Mouse (Mus musculus) limb, embryonic 12.5 days (tissue): ENCODE measurements around the gene Rgs2. TPM values are rescaled to one million over a fixed set of nuclear protein-coding genes. Genes with fewer than 3 reads are reported as not detected.

Experiments
- ATAC-seq: fragments of 200-750 bp; cut with Nextera tagmentation; 2 replicates; pipeline ENCODE4 v1.8.0; 2017; ENCODE audit warnings: low read depth, moderate TSS enrichment; ENCODE audit not compliant: insufficient number of reproducible peaks, insufficient read depth, low FRiP score, low TSS enrichment
- H3K27ac ChIP-seq: fragments of 300-500 bp; sonication (generic); 2 replicates; pipeline ENCODE4 v1.5.1; 2016; ENCODE audit warnings: mild to moderate bottlenecking, moderate library complexity
- H3K27me3 ChIP-seq: fragments of 300-500 bp; sonication (generic); 2 replicates; pipeline ENCODE4 v1.6.1; 2016; ENCODE audit warnings: mild to moderate bottlenecking, moderate library complexity
- H3K36me3 ChIP-seq: fragments of 300-500 bp; sonication (generic); 2 replicates; pipeline ENCODE4 v1.6.1; 2016; ENCODE audit warnings: mild to moderate bottlenecking, moderate library complexity
- H3K4me1 ChIP-seq: fragments of 300-500 bp; sonication (generic); replicated peaks from 2 replicates; pipeline ENCODE4 v1.6.1; 2016
- H3K4me2 ChIP-seq: fragments of 300-500 bp; sonication (generic); 2 replicates; pipeline ENCODE4 v1.6.1; 2016; ENCODE audit warnings: mild to moderate bottlenecking, moderate library complexity
- H3K4me3 ChIP-seq: fragments of 300-500 bp; sonication (generic); replicated peaks from 2 replicates; pipeline ENCODE4 v1.5.1; 2016; ENCODE audit warnings: mild to moderate bottlenecking
- H3K9ac ChIP-seq: fragments of 300-500 bp; sonication (generic); replicated peaks from 2 replicates; pipeline ENCODE4 v1.6.1; 2016; ENCODE audit warnings: mild to moderate bottlenecking, moderate library complexity
- H3K9me3 ChIP-seq: fragments of 300-500 bp; sonication (generic); 2 replicates; pipeline ENCODE4 v1.6.1; 2016; ENCODE audit warnings: mild to moderate bottlenecking, moderate library complexity
- WGBS: fragments of 180-500 bp; shearing (Covaris S2); methylation state at CpG from one replicate; pipeline ENCODE4 v1.1.7; 2016; 5-methylcytosine and 5-hydroxymethylcytosine counted together
- polyA plus RNA-seq: library from polyadenylated mRNA; unstranded; fragments of >200 nt; fragmentation: Nextera tagmentation; extraction: Ambion mirVana; gene quantifications from 2 replicates; pipeline ENCODE4 v1.2.1, GENCODE M21; 2016

Gene Rgs2
- polyA plus RNA-seq = 32.1 and 35.3 TPM in 2 replicates

GRCm38 (mm10) chr1:144003904-144004740 lies at the start of gene Rgs2:
Gene Rgs2, minus strand, starts transcription at chr1:144004161.
- peak within 1 kb of the TSS; percentile 53; the same call in 1 of the 2 replicates for H3K27ac ChIP-seq
- peaks cover 3% of the 10 kb centered on the region; the same call in 1 of the 2 replicates for H3K4me1 ChIP-seq
- H3K36me3 ChIP-seq = peaks cover 8% of the 10 kb centered on the region; the same call in 1 of the 2 replicates
- H3K9ac ChIP-seq = peak within 1 kb of the TSS; percentile 70
- peak within 1 kb of the TSS; percentile 82 for H3K4me2 ChIP-seq
- peak within 1 kb of the TSS; percentile 57 for H3K4me3 ChIP-seq
- peak; percentile 99 for ATAC-seq
- WGBS = under 1% methylated on average over 57 of the region's 57 CpGs
- H3K9me3 ChIP-seq = no peaks in the 10 kb centered on the region
- H3K27me3 ChIP-seq = no peaks in the 10 kb centered on the region

DNA sequence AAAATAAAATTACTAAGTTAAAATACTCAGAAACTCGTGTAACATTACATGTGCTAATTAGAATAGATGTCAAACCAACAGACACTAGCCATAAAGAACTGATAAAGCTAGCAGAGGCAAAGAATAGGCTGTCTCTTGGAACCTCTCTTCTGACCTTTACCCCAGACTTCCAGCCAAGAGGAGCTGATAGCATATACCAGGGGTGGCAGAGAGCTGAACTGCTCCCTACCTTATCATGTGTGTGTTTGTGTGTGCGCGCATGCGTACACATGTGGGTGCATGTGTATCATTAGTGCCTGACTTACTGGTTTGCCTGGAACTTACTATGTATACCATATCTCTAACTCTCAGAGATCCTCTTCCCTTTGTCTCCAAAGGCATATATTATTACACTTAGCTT lies 49.4 kb upstream of the Rgs2 start:
- H3K9ac ChIP-seq = no peak overlapping the region
- H3K27me3 ChIP-seq = no peaks in the 10 kb centered on the region
- H3K36me3 ChIP-seq = no peaks in the 10 kb centered on the region
- no peaks in the 10 kb centered on the region for H3K9me3 ChIP-seq
- no peak overlapping the region for H3K4me3 ChIP-seq
- 86% methylated on average over 4 of the region's 4 CpGs for WGBS
- no peak for ATAC-seq
- H3K4me2 ChIP-seq = no peak overlapping the region
- H3K27ac ChIP-seq = no peak overlapping the region
- H3K4me1 ChIP-seq = no peaks in the 10 kb centered on the region

DNA sequence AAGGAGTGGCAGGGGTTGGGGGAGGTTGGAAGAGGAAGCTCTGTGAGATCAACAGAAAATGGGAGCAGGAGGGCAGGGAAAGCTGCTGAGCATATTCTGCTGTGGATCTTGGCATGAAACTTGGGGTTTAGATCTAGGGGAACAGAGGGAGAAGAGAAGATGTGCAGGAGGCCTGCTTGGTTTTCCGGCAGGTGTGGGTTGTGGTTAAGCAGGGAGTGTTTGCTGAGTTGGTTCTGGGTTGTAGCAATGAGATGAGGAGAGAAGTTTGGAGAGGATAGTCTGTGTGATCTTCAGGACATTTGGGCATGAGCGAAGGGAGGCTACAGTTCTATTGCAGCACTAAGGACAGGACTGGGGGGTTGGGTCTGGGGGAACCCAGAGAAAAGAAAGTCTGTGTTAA lies 37.9 kb upstream of the Rgs2 start:
- no peaks in the 10 kb centered on the region for H3K27me3 ChIP-seq
- no peak overlapping the region for H3K4me2 ChIP-seq
- H3K27ac ChIP-seq = no peak overlapping the region
- H3K9ac ChIP-seq = no peak overlapping the region
- no peak overlapping the region for H3K4me3 ChIP-seq
- ATAC-seq = no peak
- no peaks in the 10 kb centered on the region for H3K4me1 ChIP-seq
- 86% methylated on average over 2 of the region's 2 CpGs for WGBS
- H3K36me3 ChIP-seq = no peaks in the 10 kb centered on the region
- no peaks in the 10 kb centered on the region for H3K9me3 ChIP-seq

DNA sequence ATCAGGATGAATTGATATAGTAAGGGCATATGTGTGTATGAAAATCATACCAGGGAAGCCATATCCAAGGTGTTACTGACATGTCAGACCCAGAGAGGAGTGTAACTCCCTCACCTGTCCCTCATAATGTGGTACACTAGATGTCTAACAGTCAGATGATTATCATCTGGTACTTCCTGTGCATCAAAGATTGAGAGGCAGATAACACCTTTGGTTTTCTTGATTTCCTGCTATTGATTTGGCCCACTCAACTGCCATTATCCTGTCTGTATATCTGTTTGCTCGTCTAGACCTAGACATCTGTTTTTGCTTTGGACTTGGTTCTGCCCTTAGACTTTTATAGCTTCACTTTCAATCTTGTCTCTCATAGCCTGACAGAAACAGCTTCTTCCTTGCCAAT lies 29.5 kb upstream of the Rgs2 start:
- no peaks in the 10 kb centered on the region for H3K27me3 ChIP-seq
- no peaks in the 10 kb centered on the region for H3K4me1 ChIP-seq
- H3K9ac ChIP-seq = no peak overlapping the region
- no peak overlapping the region for H3K27ac ChIP-seq
- H3K4me2 ChIP-seq = no peak overlapping the region
- no peak overlapping the region for H3K4me3 ChIP-seq
- H3K9me3 ChIP-seq = no peaks in the 10 kb centered on the region
- ATAC-seq = no peak
- 26% methylated on average over 1 of the region's 1 CpGs for WGBS
- no peaks in the 10 kb centered on the region for H3K36me3 ChIP-seq

DNA sequence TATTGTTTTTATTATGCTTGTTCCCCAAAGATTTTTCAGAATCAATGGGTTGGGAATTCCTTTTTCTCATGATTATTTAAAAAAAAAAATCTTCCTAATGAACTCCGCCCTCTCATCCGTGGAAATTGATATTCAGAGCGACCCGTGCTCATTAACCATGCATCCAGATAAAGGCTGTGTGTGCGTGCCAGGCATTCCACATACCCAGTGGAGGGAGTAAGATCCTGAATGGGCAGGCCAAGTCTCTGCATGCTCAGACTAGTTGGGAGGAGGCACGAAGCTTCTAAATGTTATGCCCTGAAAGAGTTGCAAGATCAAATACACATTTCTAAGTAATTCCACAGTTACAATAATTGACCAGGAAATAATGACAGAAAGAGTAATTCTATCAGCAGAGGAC lies 26.5 kb upstream of the Rgs2 start:
- Histone ChIP-seq H3K9ac (no peak overlapping the region), H3K27ac (no peak overlapping the region), H3K36me3 (no peaks in the 10 kb centered on the region), H3K4me1 (no peaks in the 10 kb centered on the region), H3K4me2 (no peak overlapping the region), H3K27me3 (no peaks in the 10 kb centered on the region), H3K4me3 (no peak overlapping the region), H3K9me3 (no peaks in the 10 kb centered on the region)
- no peak for ATAC-seq
- WGBS = 81% methylated on average over 6 of the region's 6 CpGs

DNA sequence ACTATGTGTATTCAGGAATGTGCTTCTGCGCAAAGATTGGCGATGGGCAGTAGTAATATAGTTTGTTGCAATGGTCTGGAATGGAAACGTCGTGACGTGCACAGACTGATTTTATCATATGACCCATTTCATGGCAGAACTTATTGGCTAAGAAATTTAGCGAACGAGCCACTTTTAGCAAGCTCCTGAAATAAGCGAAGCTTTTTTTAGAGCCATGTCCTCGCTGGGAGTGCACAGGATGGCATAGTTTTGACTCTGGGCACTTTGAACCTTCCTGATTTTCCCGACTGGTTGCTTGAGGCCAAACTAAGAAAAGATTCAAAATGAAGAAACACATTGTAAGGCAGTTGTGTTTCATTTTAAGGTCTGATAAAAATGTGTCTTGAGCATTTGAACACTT lies 25.7 kb upstream of the Rgs2 start:
- Histone ChIP-seq H3K4me2 (no peak overlapping the region), H3K4me3 (no peak overlapping the region), H3K27ac (no peak overlapping the region), H3K9me3 (no peaks in the 10 kb centered on the region), H3K36me3 (no peaks in the 10 kb centered on the region), H3K27me3 (no peaks in the 10 kb centered on the region), H3K4me1 (no peaks in the 10 kb centered on the region), H3K9ac (no peak overlapping the region)
- no peak for ATAC-seq
- 92% methylated on average over 10 of the region's 10 CpGs for WGBS

GRCm38 (mm10) chr1:144018417-144018958 lies 14.5 kb upstream of the Rgs2 start:
- H3K4me3 ChIP-seq = no peak overlapping the region
- no peaks in the 10 kb centered on the region for H3K27me3 ChIP-seq
- H3K4me2 ChIP-seq = no peak overlapping the region
- no peaks in the 10 kb centered on the region for H3K4me1 ChIP-seq
- no peaks in the 10 kb centered on the region for H3K36me3 ChIP-seq
- no peaks in the 10 kb centered on the region for H3K9me3 ChIP-seq
- WGBS = 69% methylated on average over 7 of the region's 7 CpGs
- no peak overlapping the region for H3K9ac ChIP-seq
- no peak overlapping the region for H3K27ac ChIP-seq
- ATAC-seq = no peak

- Histone ChIP-seq H3K27ac (no peak overlapping the region), H3K36me3 (no peaks in the 10 kb centered on the region), H3K4me2 (no peak overlapping the region), H3K9me3 (no peaks in the 10 kb centered on the region), H3K27me3 (no peaks in the 10 kb centered on the region), H3K4me3 (no peak overlapping the region), H3K4me1 (no peaks in the 10 kb centered on the region), H3K9ac (no peak overlapping the region)
- no peak for ATAC-seq
Observed at GRCm38 (mm10) chr1:144013913-144014312, 10.0 kb upstream of the Rgs2 start.

- no peak overlapping the region for H3K4me3 ChIP-seq
- H3K36me3 ChIP-seq = no peaks in the 10 kb centered on the region
- H3K27me3 ChIP-seq = no peaks in the 10 kb centered on the region
- H3K9me3 ChIP-seq = no peaks in the 10 kb centered on the region
- no peak overlapping the region for H3K4me2 ChIP-seq
- ATAC-seq = no peak
- peaks cover 3% of the 10 kb centered on the region; the same call in 1 of the 2 replicates for H3K4me1 ChIP-seq
- 77% methylated on average over 6 of the region's 6 CpGs for WGBS
- H3K27ac ChIP-seq = no peak overlapping the region
- H3K9ac ChIP-seq = no peak overlapping the region
Observed at GRCm38 (mm10) chr1:144007341-144007740, 3.4 kb upstream of the Rgs2 start.

DNA sequence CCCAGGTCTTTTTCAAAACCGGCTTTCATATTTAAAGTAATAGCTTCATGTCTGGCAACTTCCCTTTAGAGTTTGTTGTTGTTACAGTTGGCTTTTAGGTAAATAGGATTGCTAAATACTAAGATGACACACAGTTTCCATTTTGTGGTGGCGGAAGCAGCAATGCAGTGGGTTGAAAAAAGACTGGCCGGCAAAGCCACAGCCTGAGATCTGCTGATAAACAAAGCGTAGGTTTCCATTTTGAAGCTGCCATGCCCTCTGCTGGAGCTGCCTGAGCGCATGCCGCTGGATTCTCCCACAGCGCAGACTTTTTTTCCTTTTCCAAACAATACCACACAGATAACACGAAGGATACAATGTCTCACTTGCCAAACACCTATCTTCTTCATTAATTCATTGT lies 2.6 kb upstream of the Rgs2 start:
- Histone ChIP-seq H3K27me3 (no peaks in the 10 kb centered on the region), H3K9me3 (no peaks in the 10 kb centered on the region), H3K4me1 (peaks cover 3% of the 10 kb centered on the region; the same call in 1 of the 2 replicates), H3K36me3 (peaks cover 4% of the 10 kb centered on the region; the same call in 1 of the 2 replicates), H3K4me2 (peak overlapping the region; percentile 44), H3K27ac (no peak overlapping the region), H3K9ac (no peak overlapping the region), H3K4me3 (0 out of 2 replicates have a peak overlapping the region, but pooled peaks have one; percentile 4)
- WGBS = 12% methylated on average over 8 of the region's 8 CpGs
- no peak for ATAC-seq

DNA sequence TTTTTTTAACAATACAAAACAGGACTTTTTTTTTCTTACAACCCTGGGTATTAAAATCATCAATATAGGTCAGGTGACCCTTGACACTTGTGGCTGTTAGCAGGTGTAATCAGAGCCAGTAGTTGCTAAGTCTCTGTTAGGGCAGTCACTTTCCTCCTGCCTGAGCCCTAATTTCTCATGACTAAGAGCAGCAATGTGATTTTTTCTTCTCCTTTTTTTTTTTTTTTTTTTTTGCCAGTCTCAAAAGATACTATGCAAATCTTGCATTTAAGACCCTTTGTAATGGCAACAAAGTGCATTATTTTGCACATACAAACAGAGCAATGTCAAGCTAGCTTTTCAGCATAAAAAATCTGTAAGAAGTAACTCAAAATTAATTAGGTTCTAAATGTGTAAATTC lies 1.7 kb upstream of the Rgs2 start:
- Histone ChIP-seq H3K27me3 (no peaks in the 10 kb centered on the region), H3K4me1 (peaks cover 3% of the 10 kb centered on the region; the same call in 1 of the 2 replicates), H3K27ac (no peak overlapping the region), H3K9ac (no peak overlapping the region), H3K9me3 (no peaks in the 10 kb centered on the region), H3K4me3 (no peak overlapping the region), H3K4me2 (no peak overlapping the region), H3K36me3 (peaks cover 8% of the 10 kb centered on the region; the same call in 1 of the 2 replicates)
- ATAC-seq = no peak
